9 mouse cellular contexts compared by ENCODE assay signal in the genomic region with DNA sequence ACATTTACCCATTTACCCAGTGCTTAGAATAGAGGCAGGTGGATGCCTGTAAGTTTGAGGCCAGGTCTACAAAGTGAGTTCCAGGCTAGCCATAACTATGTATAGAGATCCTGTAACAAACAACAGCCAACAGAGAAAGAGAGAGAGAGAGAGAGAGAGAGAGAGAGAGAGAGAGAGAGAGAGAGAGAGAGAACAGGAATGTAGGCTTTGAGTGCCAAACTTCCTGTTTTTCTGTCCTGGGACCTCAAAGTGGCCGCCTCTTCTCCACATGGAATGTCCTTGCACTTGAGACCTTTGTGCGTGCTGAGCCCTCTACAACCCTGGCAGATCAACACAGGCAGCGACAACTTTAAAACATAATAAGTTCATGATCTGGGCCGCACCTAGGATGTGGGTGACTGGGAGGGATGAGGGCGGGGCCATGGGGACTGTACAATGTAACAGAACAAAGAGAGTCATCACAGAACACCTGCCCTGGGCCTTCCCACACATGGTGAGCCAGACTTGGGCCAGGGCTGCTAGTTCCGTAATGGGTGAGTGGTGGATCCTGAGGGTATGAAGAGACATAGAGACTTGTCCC. TPM values are rescaled to one million over a fixed set of nuclear protein-coding genes. Genes with fewer than 3 reads are reported as not detected.
DNase-seq lines count a peak whose midpoint lies in the region; ATAC-seq lines count a peak whose summit lies in the region.
"Had no signal": no experiment of that assay in that cellular context is flagged by ENCODE, and none has a peak within 500 bp of the region (broad histone marks: within the 10 kb centered on the region; RNA-seq: fewer than 3 reads in every experiment).

No protein-coding gene starts in this region.

- peak overlapping the region; percentile 55; the same call in 1 of the 2 replicates for H3K27ac ChIP-seq in heart, embryonic 16.5 days (ENCODE audit: low read length)
- H3K27ac ChIP-seq in heart, embryonic 11.5 days (ENCODE audit: low read depth, low read length) = no peak overlapping the region

- H3K27me3 ChIP-seq in heart, embryonic 16.5 days (ENCODE audit: control insufficient read depth, insufficient read depth, low read length) = peaks cover 3% of the 10 kb centered on the region
- H3K27me3 ChIP-seq in heart, embryonic 11.5 days (ENCODE audit: control insufficient read depth, insufficient read depth, low read length) = peaks cover 8% of the 10 kb centered on the region

- no peaks in the 10 kb centered on the region for H3K9me3 ChIP-seq in heart, embryonic 16.5 days (replicated peaks; ENCODE audit: control insufficient read depth, low read length)
- no peaks in the 10 kb centered on the region for H3K9me3 ChIP-seq in heart, embryonic 11.5 days (replicated peaks; ENCODE audit: control insufficient read depth, low read length)
- H3K9me3 ChIP-seq: megakaryocyte, embryonic 14.5 days had no signal

- 55% methylated on average over 6 of the region's 6 CpGs for WGBS in heart, embryonic 16.5 days
- 70% methylated on average over 6 of the region's 6 CpGs for WGBS in heart, embryonic 11.5 days (ENCODE audit: insufficient replicate concordance)

- peak overlapping the region; percentile 87 for H3K4me2 ChIP-seq in heart, embryonic 16.5 days (ENCODE audit: low read depth, low read length)
- H3K4me2 ChIP-seq in heart, embryonic 11.5 days = no peak overlapping the region

- H3K4me1 ChIP-seq in heart, embryonic 16.5 days (ENCODE audit: control insufficient read depth, insufficient read depth, low read length) = peaks cover 17% of the 10 kb centered on the region
- peaks cover 8% of the 10 kb centered on the region for H3K4me1 ChIP-seq in heart, embryonic 11.5 days (ENCODE audit: control insufficient read depth, insufficient read depth, low read length)

- no peak for ATAC-seq in heart, embryonic 16.5 days (replicated peaks; ENCODE audit: extremely low read depth, insufficient read depth, low FRiP score)
- ATAC-seq in heart, embryonic 11.5 days (replicated peaks; ENCODE audit: insufficient number of reproducible peaks, low FRiP score, low TSS enrichment) = no peak
- peak; percentile 82 for ATAC-seq in inflammation-experienced regulatory T-cells, adult 6 months

- peak; percentile 63 to 76 for DNase-seq in CD8-positive naive resting alpha-beta T cell, adult 2 months (ENCODE audit: low read depth in 2 of 2, low spot score in 2 of 2)
- DNase-seq in lung, postnatal 4 days = peak; percentile 45 to 57
- DNase-seq in embryo, embryonic 10.5 days (ENCODE audit: low spot score) = no peak
- no peak for DNase-seq in cerebellum, postnatal 25 days
- no peak for DNase-seq in kidney, postnatal 4 days

- H3K36me3 ChIP-seq in heart, embryonic 16.5 days (ENCODE audit: control insufficient read depth, insufficient read depth) = no peaks in the 10 kb centered on the region
- no peaks in the 10 kb centered on the region for H3K36me3 ChIP-seq in heart, embryonic 11.5 days (ENCODE audit: control insufficient read depth, insufficient read depth, low read length)

- peak overlapping the region; percentile 64 for H3K9ac ChIP-seq in heart, embryonic 16.5 days (ENCODE audit: low read length)
- H3K9ac ChIP-seq in heart, embryonic 11.5 days (ENCODE audit: low read depth, low read length) = no peak overlapping the region

- H3K4me3 ChIP-seq in heart, embryonic 16.5 days (ENCODE audit: low read length) = peak overlapping the region; percentile 54
- no peak overlapping the region for H3K4me3 ChIP-seq in heart, embryonic 11.5 days (ENCODE audit: low read depth, low read length)

RNA-seq across cellular contexts. Expression of a gene that starts 1.3 kb away (rescaled TPM):
- 8.2 and 9.0 TPM in 2 replicates for polyA plus RNA-seq in heart, embryonic 16.5 days (2015; fragmentation: Nextera tagmentation; extraction: Ambion mirVana)
- polyA plus RNA-seq in heart, embryonic 11.5 days (2014; fragmentation: Nextera tagmentation; extraction: Ambion mirVana) = 4.7 and 6.0 TPM in 2 replicates
- polyA plus RNA-seq in inflammation-experienced regulatory T-cells, adult 6 months (2017; shearing (Covaris generic)) = 10 to 100 TPM; 29.8 to 39.7 (median 37.9) TPM

RNA-seq across cellular contexts. Expression of a gene that starts 20.1 kb away (rescaled TPM):
- 69.9 and 75.1 TPM in 2 replicates for polyA plus RNA-seq in heart, embryonic 16.5 days (2015; fragmentation: Nextera tagmentation; extraction: Ambion mirVana)
- polyA plus RNA-seq in heart, embryonic 11.5 days (2014; fragmentation: Nextera tagmentation; extraction: Ambion mirVana) = 78.6 and 87.8 TPM in 2 replicates
- polyA plus RNA-seq in inflammation-experienced regulatory T-cells, adult 6 months (2017; shearing (Covaris generic)) = 10 to 100 TPM; 53.3 to 65.6 (median 59.5) TPM

RNA-seq across cellular contexts. Expression of a gene that starts 23.5 kb away (rescaled TPM):
- 0.70 and 1.2 TPM in 2 replicates for polyA plus RNA-seq in heart, embryonic 16.5 days (2015; fragmentation: Nextera tagmentation; extraction: Ambion mirVana)
- 0.11 and 0.33 TPM in 2 replicates for polyA plus RNA-seq in heart, embryonic 11.5 days (2014; fragmentation: Nextera tagmentation; extraction: Ambion mirVana)
- polyA plus RNA-seq in inflammation-experienced regulatory T-cells, adult 6 months (2017; shearing (Covaris generic)) = under 1 TPM in 1 of 3 experiments, not detected in 2; 0.13 TPM

RNA-seq across cellular contexts. Expression of a gene that starts 41.8 kb away (rescaled TPM):
- 2.0 and 2.4 TPM in 2 replicates for polyA plus RNA-seq in heart, embryonic 16.5 days (2015; fragmentation: Nextera tagmentation; extraction: Ambion mirVana)
- polyA plus RNA-seq in heart, embryonic 11.5 days (2014; fragmentation: Nextera tagmentation; extraction: Ambion mirVana) = not detected in 2 replicates
- polyA plus RNA-seq in inflammation-experienced regulatory T-cells, adult 6 months (2017; shearing (Covaris generic)) = not detected

RNA-seq across cellular contexts. Expression of a gene that starts 46.2 kb away (rescaled TPM):
- 1.6 and 2.7 TPM in 2 replicates for polyA plus RNA-seq in heart, embryonic 16.5 days (2015; fragmentation: Nextera tagmentation; extraction: Ambion mirVana)
- polyA plus RNA-seq in heart, embryonic 11.5 days (2014; fragmentation: Nextera tagmentation; extraction: Ambion mirVana) = 0.18 and 0.33 TPM in 2 replicates
- polyA plus RNA-seq in inflammation-experienced regulatory T-cells, adult 6 months (2017; shearing (Covaris generic)) = under 1 TPM in 1 of 3 experiments, not detected in 2; 0.16 TPM

Comparison
In these comparisons a context has a peak if more than half of its experiments do, and no peak if none do; other contexts are left out.
1. DNase-seq: peak in CD8-positive naive resting alpha-beta T cell, adult 2 months (2 of 2) and lung, postnatal 4 days (2 of 2); none in embryo, embryonic 10.5 days (single experiment), cerebellum, postnatal 25 days (0 of 2) and kidney, postnatal 4 days (0 of 2).